Mouse (Mus musculus) T-helper 17 cell (primary cell): Measurements from ENCODE around the gene Fgf4.
"Not testable (repeated sequence)": the region's sequence is repeated elsewhere in the genome, so short reads cannot be mapped to it uniquely, and the experiment has no call there.

ENCODE experiments used
- in situ Hi-C, 2 experiments: fragments of 300-600 bp; cut with MboI, MseI; formaldehyde crosslinking; loops; 1 replicate in 1 of 2; 2 replicates in 1 of 2; pipeline ENCODE4 v1.15.1; 2025; ENCODE audit warnings: high pct_unique_total_duplicates in 2 of 2

The Fgf4 gene

GRCm38 (mm10) chr7:144867161-144867560 is 20.0 kb downstream of the Fgf4 start:
- in situ Hi-C loops, result no loop called here

- in situ Hi-C loops, result no loop called here
Measured at GRCm38 (mm10) chr7:144867602-144868001, 20.4 kb downstream of the Fgf4 start.

- in situ Hi-C loops, result no loop called here
Measured at GRCm38 (mm10) chr7:144872420-144872819, 25.3 kb downstream of the Fgf4 start.

GRCm38 (mm10) chr7:144873160-144873559 is 26.0 kb downstream of the Fgf4 start:
- in situ Hi-C loops, result no loop called here

- in situ Hi-C loops, result no loop called here
Measured at GRCm38 (mm10) chr7:144874226-144874625, 27.1 kb downstream of the Fgf4 start.

- in situ Hi-C loops, result no loop called here
Measured at GRCm38 (mm10) chr7:144878401-144878800, 31.2 kb downstream of the Fgf4 start.

GRCm38 (mm10) chr7:144883106-144883505 is 35.9 kb downstream of the Fgf4 start:
- in situ Hi-C loops, result no loop called here

- in situ Hi-C loops, result no loop called here
Measured at GRCm38 (mm10) chr7:144887672-144888071, 40.5 kb downstream of the Fgf4 start.

- in situ Hi-C loops, result no loop called here
Measured at GRCm38 (mm10) chr7:144888564-144889299, 41.6 kb downstream of the Fgf4 start.

GRCm38 (mm10) chr7:144890661-144891060 is 43.5 kb downstream of the Fgf4 start:
- in situ Hi-C loops, result loop anchor here (5.0 kb wide), 2 partner anchors 103 to 313 kb away; no protein-coding TSS in a partner anchor

GRCm38 (mm10) chr7:144891863-144892262 is 44.7 kb downstream of the Fgf4 start:
- in situ Hi-C loops, result loop anchor here (5.0 kb wide), 2 partner anchors 105 to 315 kb away; no protein-coding TSS in a partner anchor

GRCm38 (mm10) chr7:144892322-144892721 is 45.2 kb downstream of the Fgf4 start:
- in situ Hi-C loops, result loop anchor here (5.0 kb wide), 2 partner anchors 105 to 315 kb away; no protein-coding TSS in a partner anchor

- in situ Hi-C loops, result loop anchor here (5.0 kb wide), 2 partner anchors 107 to 317 kb away; no protein-coding TSS in a partner anchor
Measured at GRCm38 (mm10) chr7:144894191-144894590, 47.0 kb downstream of the Fgf4 start.

GRCm38 (mm10) chr7:144894706-144895105 is 47.5 kb downstream of the Fgf4 start:
- in situ Hi-C loops, result loop anchor here (5.0 kb wide), 3 partner anchors 107 to 317 kb away; partner anchors contain the start of gene Fadd (in 1 of the 2)

- in situ Hi-C loops, result loop anchor here in 1 of 2 experiments (5.0 kb wide), 1 partner anchor 313 kb away; the partner anchor contains the start of gene Fadd
Measured at GRCm38 (mm10) chr7:144895305-144896111, 48.3 kb downstream of the Fgf4 start.

- in situ Hi-C loops, result loop anchor here in 1 of 2 experiments (5.0 kb wide), 1 partner anchor 314 kb away; the partner anchor contains the start of gene Fadd
Measured at GRCm38 (mm10) chr7:144896294-144897218, 49.4 kb downstream of the Fgf4 start, which contains the start of gene Fgf15. Gene Fgf15 (plus strand): TSS chr7:144896531.

- in situ Hi-C loops, result loop anchor here in 1 of 2 experiments (5.0 kb wide), 1 partner anchor 316 kb away; the partner anchor contains the start of gene Fadd
Measured at GRCm38 (mm10) chr7:144898506-144898905, 51.3 kb downstream of the Fgf4 start.

- in situ Hi-C loops, result not testable (repeated sequence)
Measured at GRCm38 (mm10) chr7:144905514-144905913, 58.3 kb downstream of the Fgf4 start.

- in situ Hi-C loops, result no loop called here
Measured at GRCm38 (mm10) chr7:144906708-144907397, 59.7 kb downstream of the Fgf4 start.

- in situ Hi-C loops, result no loop called here
Measured at GRCm38 (mm10) chr7:144907793-144908192, 60.6 kb downstream of the Fgf4 start.
